Mouse (Mus musculus) embryonic facial prominence, embryonic 13.5 days (tissue): ENCODE measurements at regions not wholly inside any gene's neighbourhood (a gene's known extent, or its start where the extent isn't known, plus 50 kb on each side); places are given as distances from the start of the nearest gene placed in this dataset.

Experiments
- ATAC-seq: fragments of 200-750 bp; cut with Nextera tagmentation; 2 replicates; pipeline ENCODE4 v1.8.0; 2017; ENCODE audit warnings: low read depth; ENCODE audit not compliant: insufficient number of reproducible peaks, insufficient read depth, low FRiP score, low TSS enrichment
- H3K27ac ChIP-seq: fragments of 300-500 bp; sonication (generic); 2 replicates; pipeline ENCODE4 v1.5.1; 2015; ENCODE audit warnings: moderate library complexity, mild to moderate bottlenecking, inconsistent platforms
- H3K27me3 ChIP-seq: fragments of 300-500 bp; sonication (generic); 2 replicates; pipeline ENCODE4 v1.6.1; 2015; ENCODE audit warnings: mild to moderate bottlenecking, inconsistent platforms
- H3K36me3 ChIP-seq: fragments of 300-500 bp; sonication (generic); 2 replicates; pipeline ENCODE4 v1.6.1; 2015; ENCODE audit warnings: mild to moderate bottlenecking, inconsistent platforms
- H3K4me1 ChIP-seq: fragments of 300-500 bp; sonication (generic); 2 replicates; pipeline ENCODE4 v1.6.1; 2015; ENCODE audit warnings: inconsistent platforms
- H3K4me2 ChIP-seq: fragments of 300-500 bp; sonication (generic); 2 replicates; pipeline ENCODE4 v1.6.1; 2015; ENCODE audit warnings: moderate library complexity, mild to moderate bottlenecking, inconsistent platforms
- H3K4me3 ChIP-seq: fragments of 300-500 bp; sonication (generic); 2 replicates; pipeline ENCODE4 v1.5.1; 2015; ENCODE audit warnings: mild to moderate bottlenecking, inconsistent platforms
- H3K9ac ChIP-seq: fragments of 300-500 bp; sonication (generic); 2 replicates; pipeline ENCODE4 v1.6.1; 2015; ENCODE audit warnings: mild to moderate bottlenecking, inconsistent platforms
- H3K9me3 ChIP-seq: fragments of 300-500 bp; sonication (generic); 2 replicates; pipeline ENCODE4 v1.6.1; 2016; ENCODE audit warnings: inconsistent platforms
- WGBS: fragments of 180-500 bp; shearing (Covaris S2); methylation state at CpG from one replicate; pipeline ENCODE4 v1.1.7; 2015; ENCODE audit warnings: mixed read lengths; 5-methylcytosine and 5-hydroxymethylcytosine counted together

- Histone ChIP-seq H3K4me2 (no peak overlapping the region), H3K9ac (no peak overlapping the region), H3K4me3 (no peak overlapping the region), H3K36me3 (no peaks in the 10 kb centered on the region), H3K4me1 (no peaks in the 10 kb centered on the region), H3K27ac (no peak overlapping the region), H3K9me3 (no peaks in the 10 kb centered on the region), H3K27me3 (no peaks in the 10 kb centered on the region)
- WGBS: 46% methylated on average over 3 of the region's 3 CpGs
- ATAC-seq: no peak
These were observed 127.3 kb downstream of the Cpeb2 start for GRCm38 (mm10) chr5:43360298-43360697.

GRCm38 (mm10) chr5:43361026-43361425 is 128.1 kb downstream of the Cpeb2 start:
- H3K4me1 ChIP-seq: no peaks in the 10 kb centered on the region
- no peak overlapping the region for H3K27ac ChIP-seq
- H3K4me2 ChIP-seq: no peak overlapping the region
- H3K4me3 ChIP-seq: no peak overlapping the region
- WGBS: 78% methylated on average over 1 of the region's 1 CpGs
- no peaks in the 10 kb centered on the region for H3K9me3 ChIP-seq
- H3K9ac ChIP-seq: no peak overlapping the region
- H3K36me3 ChIP-seq: no peaks in the 10 kb centered on the region
- no peak for ATAC-seq
- H3K27me3 ChIP-seq: no peaks in the 10 kb centered on the region

- Histone ChIP-seq H3K4me2 (no peak overlapping the region), H3K36me3 (no peaks in the 10 kb centered on the region), H3K4me1 (no peaks in the 10 kb centered on the region), H3K9me3 (no peaks in the 10 kb centered on the region), H3K4me3 (no peak overlapping the region), H3K27ac (no peak overlapping the region), H3K27me3 (no peaks in the 10 kb centered on the region), H3K9ac (no peak overlapping the region)
- 83% methylated on average over 1 of the region's 1 CpGs for WGBS
- ATAC-seq: no peak
These were observed 139.4 kb downstream of the Cpeb2 start for GRCm38 (mm10) chr5:43372385-43372784.

- Histone ChIP-seq H3K36me3 (no peaks in the 10 kb centered on the region), H3K9me3 (no peaks in the 10 kb centered on the region), H3K27ac (no peak overlapping the region), H3K4me3 (no peak overlapping the region), H3K4me2 (no peak overlapping the region), H3K27me3 (no peaks in the 10 kb centered on the region), H3K4me1 (no peaks in the 10 kb centered on the region), H3K9ac (no peak overlapping the region)
- no peak for ATAC-seq
- 70% methylated on average over 3 of the region's 3 CpGs for WGBS
These were observed 130.5 kb upstream of the C1qtnf7 start for GRCm38 (mm10) chr5:43384689-43385375.

- no peak overlapping the region for H3K27ac ChIP-seq
- H3K9ac ChIP-seq: no peak overlapping the region
- no peaks in the 10 kb centered on the region for H3K27me3 ChIP-seq
- H3K36me3 ChIP-seq: no peaks in the 10 kb centered on the region
- H3K9me3 ChIP-seq: no peaks in the 10 kb centered on the region
- 18% methylated on average over 2 of the region's 2 CpGs for WGBS
- 0 out of 2 replicates have a peak, but pooled peaks cover 3% of the 10 kb centered on the region for H3K4me1 ChIP-seq
- no peak overlapping the region for H3K4me3 ChIP-seq
- ATAC-seq: no peak
- H3K4me2 ChIP-seq: no peak overlapping the region
These were observed 124.3 kb upstream of the C1qtnf7 start for GRCm38 (mm10) chr5:43390997-43391396.

- H3K9ac ChIP-seq: no peak overlapping the region
- H3K4me1 ChIP-seq: 0 out of 2 replicates have a peak, but pooled peaks cover 3% of the 10 kb centered on the region
- no peaks in the 10 kb centered on the region for H3K9me3 ChIP-seq
- no peak for ATAC-seq
- H3K36me3 ChIP-seq: no peaks in the 10 kb centered on the region
- H3K27ac ChIP-seq: no peak overlapping the region
- H3K4me2 ChIP-seq: no peak overlapping the region
- WGBS: 20% methylated on average over 3 of the region's 3 CpGs
- no peak overlapping the region for H3K4me3 ChIP-seq
- no peaks in the 10 kb centered on the region for H3K27me3 ChIP-seq
These were observed 123.8 kb upstream of the C1qtnf7 start for GRCm38 (mm10) chr5:43391412-43392029.

- Histone ChIP-seq H3K36me3 (no peaks in the 10 kb centered on the region), H3K4me2 (no peak overlapping the region), H3K9ac (no peak overlapping the region), H3K27ac (no peak overlapping the region), H3K4me3 (no peak overlapping the region), H3K27me3 (no peaks in the 10 kb centered on the region), H3K4me1 (0 out of 2 replicates have a peak, but pooled peaks cover 3% of the 10 kb centered on the region), H3K9me3 (no peaks in the 10 kb centered on the region)
- no peak for ATAC-seq
- 72% methylated on average over 8 of the region's 8 CpGs for WGBS
These were observed 122.3 kb upstream of the C1qtnf7 start for GRCm38 (mm10) chr5:43392908-43393545.

GRCm38 (mm10) chr5:43417259-43417658 is 98.1 kb upstream of the C1qtnf7 start:
- no peak overlapping the region for H3K27ac ChIP-seq
- no peak overlapping the region for H3K9ac ChIP-seq
- H3K4me2 ChIP-seq: no peak overlapping the region
- 89% methylated on average over 2 of the region's 2 CpGs for WGBS
- no peaks in the 10 kb centered on the region for H3K36me3 ChIP-seq
- no peak overlapping the region for H3K4me3 ChIP-seq
- H3K4me1 ChIP-seq: no peaks in the 10 kb centered on the region
- H3K9me3 ChIP-seq: no peaks in the 10 kb centered on the region
- no peak for ATAC-seq
- H3K27me3 ChIP-seq: no peaks in the 10 kb centered on the region

GRCm38 (mm10) chr5:43422815-43423687 is 92.3 kb upstream of the C1qtnf7 start:
- ATAC-seq: no peak
- 70% methylated on average over 9 of the region's 9 CpGs for WGBS

GRCm38 (mm10) chr5:43424551-43425257 is 90.6 kb upstream of the C1qtnf7 start:
- Histone ChIP-seq H3K4me3 (no peak overlapping the region), H3K4me1 (no peaks in the 10 kb centered on the region), H3K27ac (no peak overlapping the region), H3K27me3 (no peaks in the 10 kb centered on the region), H3K36me3 (no peaks in the 10 kb centered on the region), H3K4me2 (no peak overlapping the region), H3K9ac (no peak overlapping the region), H3K9me3 (no peaks in the 10 kb centered on the region)
- ATAC-seq: no peak
- 83% methylated on average over 9 of the region's 9 CpGs for WGBS

More at GRCm38 (mm10) chr5:43422815-43423687, 92.3 kb upstream of the C1qtnf7 start:
- Histone ChIP-seq H3K27ac (no peak overlapping the region), H3K36me3 (no peaks in the 10 kb centered on the region), H3K27me3 (no peaks in the 10 kb centered on the region), H3K9ac (no peak overlapping the region), H3K4me3 (no peak overlapping the region), H3K4me1 (no peaks in the 10 kb centered on the region), H3K4me2 (no peak overlapping the region), H3K9me3 (no peaks in the 10 kb centered on the region)

- Histone ChIP-seq H3K36me3 (no peaks in the 10 kb centered on the region), H3K4me2 (no peak overlapping the region), H3K27ac (no peak overlapping the region), H3K4me1 (no peaks in the 10 kb centered on the region), H3K9me3 (no peaks in the 10 kb centered on the region), H3K4me3 (no peak overlapping the region), H3K9ac (no peak overlapping the region), H3K27me3 (no peaks in the 10 kb centered on the region)
- 70% methylated on average over 2 of the region's 2 CpGs for WGBS
- no peak for ATAC-seq
These were observed 82.0 kb upstream of the C1qtnf7 start for GRCm38 (mm10) chr5:43433337-43433736.
